Mouse (Mus musculus) kidney, adult 2 months (tissue): ENCODE measurements at regions not wholly inside any gene's neighbourhood (a gene's known extent, or its start where the extent isn't known, plus 50 kb on each side); places are given as distances from the start of the nearest gene placed in this dataset.

Experiments used
- CTCF ChIP-seq: fragments of 200-500 bp; conservative IDR thresholded peaks from 2 replicates; pipeline ENCODE4 v1.5.1; 2011; ENCODE audit warnings: low read depth, mild to moderate bottlenecking, control low read depth, low read length, moderate library complexity, mixed read lengths; ENCODE audit not compliant: insufficient read depth, insufficient read length
- POLR2A ChIP-seq: fragments of 200-500 bp; IDR thresholded peaks from one replicate; pipeline ENCODE4 v1.6.1; 2011; ENCODE audit warnings: low read depth, low read length, control low read depth

DNA sequence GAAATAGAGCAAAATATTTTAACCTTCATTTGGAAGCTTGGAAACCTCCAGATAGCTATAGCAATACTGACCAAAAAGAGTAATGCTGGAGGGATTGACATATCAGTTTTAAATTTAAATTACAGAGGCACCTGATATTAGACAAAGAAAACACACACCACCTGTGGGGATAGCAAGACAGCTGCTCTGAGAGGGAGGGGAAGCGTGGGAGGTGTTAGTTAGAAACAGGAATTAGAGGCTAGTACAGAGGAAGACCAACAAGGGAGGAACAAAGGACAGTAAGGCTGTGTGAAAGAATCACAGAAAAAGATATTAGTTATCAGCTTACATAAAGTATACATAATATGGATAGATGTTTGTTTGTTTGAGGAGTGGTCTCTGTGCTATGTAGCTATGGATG lies 297.2 kb upstream of the Mef2c start:
- TF ChIP-seq POLR2A: no peak
- no peak for TF ChIP-seq CTCF
